Mouse (Mus musculus): ENCODE measurements around the gene Idua.

The Idua gene

GRCm38 (mm10) chr5:108711968-108712367, 51.8 kb downstream of the Idua start:
- in situ Hi-C loops (cut with MboI; ENCODE audit: unreplicated experiment in 2 of 2) = no loop called here

GRCm38 (mm10) chr5:108713096-108713495, 53.0 kb downstream of the Idua start:
- in situ Hi-C loops (cut with MboI; ENCODE audit: unreplicated experiment in 2 of 2) = no loop called here

DNA sequence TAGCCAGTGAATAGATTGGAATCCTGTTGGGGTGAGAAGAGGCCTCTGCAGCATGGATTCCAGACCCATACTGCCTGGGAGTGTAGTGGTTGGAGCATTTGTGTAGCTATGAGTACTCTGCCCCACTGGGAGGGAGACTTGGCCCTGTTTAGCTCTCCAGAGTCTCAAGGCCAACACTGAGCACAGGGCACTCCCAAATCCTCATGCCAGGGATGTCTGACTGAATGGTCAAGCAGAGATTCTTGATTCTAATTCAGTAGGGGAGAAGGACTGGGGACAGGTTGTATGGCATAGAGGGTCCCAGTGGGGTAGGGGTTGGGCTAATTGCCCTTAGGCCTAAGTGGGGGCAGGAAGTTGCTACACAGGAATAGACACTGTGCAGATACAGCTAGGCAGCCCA, 53.6 kb downstream of the Idua start:
- in situ Hi-C loops (cut with MboI; ENCODE audit: unreplicated experiment in 2 of 2) = no loop called here

GRCm38 (mm10) chr5:108714149-108714548, 54.0 kb downstream of the Idua start:
- in situ Hi-C loops (cut with MboI; ENCODE audit: unreplicated experiment in 2 of 2) = no loop called here

- in situ Hi-C loops (cut with MboI; ENCODE audit: unreplicated experiment in 2 of 2) = no loop called here
Observed at GRCm38 (mm10) chr5:108715974-108716373, 55.8 kb downstream of the Idua start.

DNA sequence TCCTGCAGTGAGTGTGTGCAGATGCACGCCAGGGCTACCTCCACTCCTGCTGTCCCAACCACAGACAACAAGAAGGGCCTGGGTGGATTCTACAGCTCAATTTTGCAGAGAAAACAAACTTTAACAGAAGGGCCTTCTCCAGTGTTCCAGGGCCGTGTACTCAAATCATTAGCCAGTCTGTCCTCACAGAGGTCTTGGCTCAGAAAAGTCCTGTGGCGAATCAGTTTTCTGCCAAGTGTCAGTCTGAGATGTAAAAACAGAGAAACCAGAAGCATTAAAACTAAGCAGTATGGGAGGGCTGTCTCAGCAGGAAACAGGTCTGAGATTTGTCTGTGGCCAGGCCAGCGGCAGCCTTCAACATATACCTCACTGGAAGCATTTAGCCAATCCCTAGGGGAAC, 57.9 kb downstream of the Idua start:
- in situ Hi-C loops (cut with MboI; ENCODE audit: unreplicated experiment in 2 of 2) = no loop called here

- in situ Hi-C loops (cut with MboI; ENCODE audit: unreplicated experiment in 2 of 2) = no loop called here
Observed at GRCm38 (mm10) chr5:108719761-108720160, 59.6 kb downstream of the Idua start.

DNA sequence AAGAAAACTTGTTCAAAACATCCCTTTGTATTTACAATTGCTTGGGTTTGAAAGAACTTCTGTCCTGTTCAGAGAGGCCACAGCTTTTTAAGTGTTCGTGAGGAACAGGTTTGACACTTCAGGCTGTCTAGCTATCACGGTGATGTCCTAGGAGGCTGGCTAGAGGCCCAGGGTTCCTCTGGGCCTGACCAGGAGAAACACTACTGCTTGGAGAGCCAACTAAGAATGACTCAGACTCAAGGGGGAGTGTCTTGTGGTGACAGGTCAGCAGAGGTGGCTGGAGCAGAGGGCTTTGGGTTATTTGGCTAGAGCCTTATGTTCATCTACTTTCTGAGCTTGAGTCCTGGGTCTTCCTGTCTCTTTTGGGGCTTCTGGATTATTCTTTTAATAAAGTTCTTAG, 63.9 kb downstream of the Idua start:
- in situ Hi-C loops (cut with MboI; ENCODE audit: unreplicated experiment in 2 of 2) = no loop called here

GRCm38 (mm10) chr5:108726557-108727248, 66.6 kb downstream of the Idua start:
- in situ Hi-C loops (cut with MboI; ENCODE audit: unreplicated experiment in 2 of 2) = loop anchor here in 1 of 2 experiments (5.0 kb wide), 1 partner anchor 54 kb away; no protein-coding TSS in a partner anchor

- in situ Hi-C loops (cut with MboI; ENCODE audit: unreplicated experiment in 2 of 2) = loop anchor here in 1 of 2 experiments (5.0 kb wide), 1 partner anchor 55 kb away; no protein-coding TSS in a partner anchor
Observed at GRCm38 (mm10) chr5:108727425-108727824, 67.3 kb downstream of the Idua start.

Data from v-Abl transformed pro-B cells (cell line).